Mouse (Mus musculus) MEL (cell line): ENCODE results near the gene Cdk15. TPM values are rescaled to one million over a fixed set of nuclear protein-coding genes. Genes with fewer than 3 reads are reported as not detected.

Experiments used
- DNase-seq: peaks from one replicate; pipeline ENCODE4 v3.0.0; 2011; ENCODE audit warnings: low read depth, low spot score
- H3K27ac ChIP-seq: 2 replicates; pipeline ENCODE4 v1.5.1; 2012; ENCODE audit warnings: low read depth, mild to moderate bottlenecking, control low read depth, low read length, moderate library complexity; ENCODE audit not compliant: control insufficient read depth
- H3K27me3 ChIP-seq, 2 experiments: fragments of 150-350 bp in 1 of 2; sonication (generic) in 1 of 2; 2 replicates each; pipeline ENCODE4 v1.6.1; 2012; ENCODE audit warnings: low read length in 2 of 2, mild to moderate bottlenecking in 2 of 2, improper control_type of control experiment in 1 of 2, moderate library complexity in 1 of 2; ENCODE audit not compliant: insufficient read depth in 2 of 2, control insufficient read depth in 1 of 2
- H3K36me3 ChIP-seq, 2 experiments: 2 replicates each; pipeline ENCODE4 v1.6.1; 2012 to 2014; ENCODE audit warnings: low read length in 2 of 2, improper control_type of control experiment in 1 of 2, inconsistent platforms in 1 of 2, mild to moderate bottlenecking in 1 of 2; ENCODE audit not compliant: insufficient read depth in 2 of 2, control insufficient read depth in 1 of 2
- H3K4me1 ChIP-seq, 2 experiments: fragments of 150-350 bp in 1 of 2; sonication (generic) in 1 of 2; 2 replicates each; pipeline ENCODE4 v1.6.1; 2012; ENCODE audit warnings: low read length in 2 of 2, improper control_type of control experiment in 1 of 2, mild to moderate bottlenecking in 1 of 2; ENCODE audit not compliant: insufficient read depth in 2 of 2, control insufficient read depth in 1 of 2
- H3K4me3 ChIP-seq, 2 experiments: fragments of 150-350 bp in 1 of 2; sonication (generic) in 1 of 2; 2 replicates each; pipeline ENCODE4 v1.5.1; 2012; ENCODE audit warnings: low read depth in 2 of 2, low read length in 2 of 2, mild to moderate bottlenecking in 2 of 2, moderate library complexity in 2 of 2, control low read depth in 1 of 2, improper control_type of control experiment in 1 of 2; ENCODE audit not compliant: control insufficient read depth in 1 of 2, insufficient read depth in 1 of 2
- H3K79me2 ChIP-seq: 2 replicates; pipeline ENCODE4 v1.6.1; 2012; ENCODE audit warnings: mild to moderate bottlenecking, low read length, moderate library complexity; ENCODE audit not compliant: control insufficient read depth, poor library complexity, insufficient read depth
- H3K9ac ChIP-seq: 2 replicates; pipeline ENCODE4 v1.6.1; 2012; ENCODE audit warnings: low read depth, mild to moderate bottlenecking, control low read depth, low read length, moderate library complexity; ENCODE audit not compliant: control insufficient read depth, poor library complexity, severe bottlenecking
- H3K9me3 ChIP-seq: fragments of 150-350 bp; sonication (generic); replicated peaks from 2 replicates; pipeline ENCODE4 v1.6.1; 2012; ENCODE audit warnings: mild to moderate bottlenecking, low read length, improper control_type of control experiment, moderate library complexity; ENCODE audit not compliant: insufficient read depth
- CHD1 ChIP-seq: IDR thresholded peaks from 2 replicates; pipeline ENCODE4 v1.6.1; 2012; ENCODE audit warnings: low read depth, mild to moderate bottlenecking, inconsistent platforms, low read length, improper control_type of control experiment
- CHD2 ChIP-seq: IDR thresholded peaks from 2 replicates; pipeline ENCODE4 v1.6.1; 2011; ENCODE audit warnings: low read length, improper control_type of control experiment
- CTCF ChIP-seq, 3 experiments: IDR thresholded peaks in 2 of 3; conservative IDR thresholded peaks in 1 of 3; 2 replicates each; pipeline ENCODE4 v1.5.1; 2011 to 2012; ENCODE audit warnings: low read length in 3 of 3, low read depth in 2 of 3, mild to moderate bottlenecking in 2 of 3, improper control_type of control experiment in 1 of 3, inconsistent platforms in 1 of 3, mixed read lengths in 1 of 3, moderate library complexity in 1 of 3; ENCODE audit not compliant: control insufficient read depth in 1 of 3, insufficient read depth in 1 of 3, poor library complexity in 1 of 3, severe bottlenecking in 1 of 3
- E2F4 ChIP-seq: IDR thresholded peaks from 2 replicates; pipeline ENCODE4 v1.6.1; 2011; ENCODE audit warnings: low read depth, low read length, improper control_type of control experiment, borderline replicate concordance
- ELF1 ChIP-seq: IDR thresholded peaks from 2 replicates; pipeline ENCODE4 v1.6.1; 2014; ENCODE audit warnings: low read depth, mild to moderate bottlenecking, inconsistent platforms, low read length, improper control_type of control experiment, moderate library complexity
- EP300 ChIP-seq, 2 experiments: IDR thresholded peaks; 2 replicates each; pipeline ENCODE4 v1.6.1; 2011; ENCODE audit warnings: improper control_type of control experiment in 2 of 2, low read length in 2 of 2, low read depth in 1 of 2, mild to moderate bottlenecking in 1 of 2
- ETS1 ChIP-seq: IDR thresholded peaks from 2 replicates; pipeline ENCODE4 v1.6.1; 2012; ENCODE audit warnings: low read depth, mild to moderate bottlenecking, inconsistent platforms, low read length, improper control_type of control experiment, moderate library complexity
- GABPA ChIP-seq: IDR thresholded peaks from 2 replicates; pipeline ENCODE4 v1.6.1; 2012; ENCODE audit warnings: low read depth, mild to moderate bottlenecking, inconsistent platforms, low read length, improper control_type of control experiment, moderate library complexity
- GATA1 ChIP-seq: IDR thresholded peaks from 2 replicates; pipeline ENCODE4 v1.6.1; 2011; ENCODE audit warnings: low read depth, low read length, improper control_type of control experiment
- JUND ChIP-seq: IDR thresholded peaks from 2 replicates; pipeline ENCODE4 v1.6.1; 2011; ENCODE audit warnings: low read depth, mild to moderate bottlenecking, improper control_type of control experiment, low read length
- MAFK ChIP-seq: IDR thresholded peaks from 2 replicates; pipeline ENCODE4 v1.6.1; 2011; ENCODE audit warnings: low read depth, mild to moderate bottlenecking, low read length, improper control_type of control experiment, borderline replicate concordance
- MAX ChIP-seq: IDR thresholded peaks from 2 replicates; pipeline ENCODE4 v1.6.1; 2011; ENCODE audit warnings: low read length, improper control_type of control experiment
- MAZ ChIP-seq: IDR thresholded peaks from 2 replicates; pipeline ENCODE4 v1.6.1; 2012; ENCODE audit warnings: low read depth, mild to moderate bottlenecking, inconsistent platforms, low read length, improper control_type of control experiment
- MXI1 ChIP-seq: IDR thresholded peaks from 2 replicates; pipeline ENCODE4 v1.6.1; 2011; ENCODE audit warnings: mild to moderate bottlenecking, low read depth, low read length, improper control_type of control experiment
- MYB ChIP-seq: IDR thresholded peaks from 2 replicates; pipeline ENCODE4 v1.6.1; 2011; ENCODE audit warnings: mild to moderate bottlenecking, low read depth, low read length, improper control_type of control experiment
- NELFE ChIP-seq: IDR thresholded peaks from 2 replicates; pipeline ENCODE4 v1.6.1; 2011; ENCODE audit warnings: low read depth, low read length, improper control_type of control experiment
- NRF1 ChIP-seq: IDR thresholded peaks from 2 replicates; pipeline ENCODE4 v1.6.1; 2014; ENCODE audit warnings: low read depth, mild to moderate bottlenecking, inconsistent platforms, low read length, improper control_type of control experiment, moderate library complexity; ENCODE audit not compliant: poor library complexity, insufficient read depth, severe bottlenecking
- POLR2A ChIP-seq, 2 experiments: IDR thresholded peaks; 2 replicates each; pipeline ENCODE4 v1.6.1; 2011 to 2012; ENCODE audit warnings: low read length in 2 of 2, mild to moderate bottlenecking in 2 of 2, control low read depth in 1 of 2, improper control_type of control experiment in 1 of 2, low read depth in 1 of 2, moderate library complexity in 1 of 2; ENCODE audit not compliant: control insufficient read depth in 1 of 2, insufficient read depth in 1 of 2, poor library complexity in 1 of 2
- POLR2AphosphoS2 ChIP-seq: IDR thresholded peaks from 2 replicates; pipeline ENCODE4 v1.6.1; 2011; ENCODE audit warnings: low read length, improper control_type of control experiment
- POLR2AphosphoS5 ChIP-seq: IDR thresholded peaks from 2 replicates; pipeline ENCODE4 v1.6.1; 2012; ENCODE audit warnings: low read depth, borderline replicate concordance, mild to moderate bottlenecking, inconsistent platforms, low read length, moderate library complexity, mixed read lengths
- RAD21 ChIP-seq: IDR thresholded peaks from 2 replicates; pipeline ENCODE4 v1.6.1; 2011; ENCODE audit warnings: mild to moderate bottlenecking, low read depth, low read length, improper control_type of control experiment
- SIN3A ChIP-seq: IDR thresholded peaks from 2 replicates; pipeline ENCODE4 v1.6.1; 2012; ENCODE audit warnings: low read length, improper control_type of control experiment, inconsistent platforms
- SMC3 ChIP-seq: IDR thresholded peaks from 2 replicates; pipeline ENCODE4 v1.6.1; 2011; ENCODE audit warnings: low read depth, low read length, improper control_type of control experiment
- TAL1 ChIP-seq: IDR thresholded peaks from 2 replicates; pipeline ENCODE4 v1.6.1; 2012; ENCODE audit warnings: mild to moderate bottlenecking, inconsistent platforms, low read length, moderate library complexity, mixed read lengths
- TBP ChIP-seq: IDR thresholded peaks from 2 replicates; pipeline ENCODE4 v1.8.0; 2011; ENCODE audit warnings: low read depth, low read length, improper control_type of control experiment
- TCF12 ChIP-seq: IDR thresholded peaks from 2 replicates; pipeline ENCODE4 v1.6.1; 2014; ENCODE audit warnings: low read depth, mild to moderate bottlenecking, inconsistent platforms, low read length, improper control_type of control experiment, moderate library complexity
- UBTF ChIP-seq: IDR thresholded peaks from 2 replicates; pipeline ENCODE4 v1.6.1; 2012; ENCODE audit warnings: low read depth, mild to moderate bottlenecking, inconsistent platforms, low read length, improper control_type of control experiment, moderate library complexity, borderline replicate concordance; ENCODE audit not compliant: insufficient read depth
- USF1 ChIP-seq: IDR thresholded peaks from 2 replicates; pipeline ENCODE4 v1.6.1; 2014; ENCODE audit warnings: low read depth, mild to moderate bottlenecking, inconsistent platforms, low read length, improper control_type of control experiment, moderate library complexity
- ZC3H11A ChIP-seq: IDR thresholded peaks from 2 replicates; pipeline ENCODE4 v1.6.1; 2012; ENCODE audit warnings: low read depth, mild to moderate bottlenecking, inconsistent platforms, low read length, improper control_type of control experiment
- ZMIZ1 ChIP-seq: IDR thresholded peaks from 2 replicates; pipeline ENCODE4 v1.6.1; 2012; ENCODE audit warnings: low read depth, mild to moderate bottlenecking, inconsistent platforms, low read length, improper control_type of control experiment, moderate library complexity
- ZNF384 ChIP-seq: IDR thresholded peaks from 2 replicates; pipeline ENCODE4 v1.6.1; 2012; ENCODE audit warnings: low read depth, mild to moderate bottlenecking, inconsistent platforms, low read length, improper control_type of control experiment
- polyA plus RNA-seq, 2 experiments: library from polyadenylated mRNA; stranded (reverse) in 1 of 2; unstranded in 1 of 2; fragments of >175 nt in 1 of 2; fragments of >200 nt in 1 of 2; gene quantifications; 2 replicates each; pipeline versions ENCODE4 v1.2.1 to v1.2.4; 2012; ENCODE audit warnings: low replicate concordance in 2 of 2, low read depth in 1 of 2; ENCODE audit not compliant: insufficient read length in 2 of 2, insufficient read depth in 1 of 2, missing spikeins in 1 of 2
- total RNA-seq: library from RNA; depleted of rRNA; stranded (reverse); fragments of 300-350 nt; gene quantifications from 2 replicates; pipeline ENCODE4 v1.2.3, GENCODE M21; 2012

Cdk15 gene
- total and polyA plus RNA-seq, 3 experiments, result not detected

DNA sequence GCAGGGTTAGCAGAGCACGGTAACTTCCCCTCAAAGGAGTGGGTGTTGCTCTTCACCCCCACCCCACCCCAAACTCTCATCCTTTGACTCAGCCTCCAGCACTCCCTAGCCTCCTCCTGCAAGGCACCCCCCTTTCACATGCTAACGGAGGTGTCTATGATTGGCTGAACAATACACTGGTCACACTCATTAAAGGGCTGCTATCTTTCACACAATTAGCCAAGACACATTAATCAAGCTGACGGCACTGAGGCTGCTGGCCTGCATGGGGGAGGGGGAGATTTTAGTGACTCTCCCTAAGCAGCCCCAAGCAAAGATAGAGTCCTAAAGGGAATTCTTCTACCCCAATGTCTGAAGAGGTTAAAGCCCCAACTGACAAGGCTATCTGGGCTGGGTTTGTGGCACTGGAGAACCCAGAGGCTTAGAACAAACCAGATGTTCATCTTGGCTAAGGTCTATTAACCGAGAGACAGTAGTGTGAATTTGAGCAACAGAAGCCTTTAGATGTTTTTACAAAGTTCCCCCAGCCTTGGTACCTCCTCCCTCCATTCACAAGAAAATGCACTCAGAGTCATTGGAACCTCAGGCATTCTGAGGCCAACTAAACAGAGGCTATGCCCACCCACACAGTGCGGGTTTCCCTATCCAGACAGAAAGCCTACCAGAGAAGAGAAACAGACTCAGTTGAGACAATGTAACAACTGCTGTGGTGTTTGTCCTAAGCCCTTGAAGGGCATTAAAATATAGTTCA, 58.5 kb downstream of the Cdk15 start:
- Histone ChIP-seq H3K27me3 (peaks cover 12 to 20% of the 10 kb centered on the region in 2 experiments), H3K9ac (no peak overlapping the region), H3K36me3 (peaks cover 0 to 5% of the 10 kb centered on the region in 2 experiments; a peak in 2 of 4 replicates), H3K79me2 (no peaks in the 10 kb centered on the region), H3K4me3 (no peak overlapping the region), H3K9me3 (no peaks in the 10 kb centered on the region), H3K4me1 (peaks cover 0 to 14% of the 10 kb centered on the region in 2 experiments; a peak in 2 of 4 replicates), H3K27ac (no peak overlapping the region)
- TF ChIP-seq POLR2A (IDR thresholded peaks at IDR 0.05; ENCODE audit: control insufficient read depth in 1 of 2, insufficient read depth in 1 of 2, low read depth in 1 of 2, low read length in 2 of 2, poor library complexity in 1 of 2) (no peak), GATA1 (no peak), USF1 (no peak), MAX (no peak), TAL1 (no peak), CHD2 (no peak), GABPA (no peak), TBP (no peak), POLR2AphosphoS2 (no peak), ZC3H11A (no peak), MAZ (no peak; the same call in 1 of the 2 replicates)
- peak; percentile 40 for DNase-seq

DNA sequence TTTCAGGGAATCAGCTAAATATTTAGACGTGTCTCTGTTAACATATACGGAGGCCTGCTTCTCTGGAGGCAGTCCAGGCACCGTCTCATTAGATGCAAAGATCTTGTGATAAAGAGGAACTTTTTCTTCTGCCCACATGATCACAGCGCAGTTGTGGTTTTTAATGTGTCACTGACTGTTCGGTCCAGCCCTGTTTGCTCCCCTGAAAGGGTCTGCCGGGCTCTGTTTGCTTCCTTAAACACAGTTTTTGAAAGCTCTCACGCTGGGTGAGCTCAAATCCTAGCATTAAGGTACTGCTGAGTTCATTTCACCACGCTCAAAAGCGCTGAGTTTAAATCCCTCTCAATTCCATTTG, 59.3 kb downstream of the Cdk15 start:
- Histone ChIP-seq H3K36me3 (peaks cover 0 to 5% of the 10 kb centered on the region in 2 experiments; a peak in 2 of 4 replicates), H3K27me3 (peaks cover 10 to 14% of the 10 kb centered on the region in 2 experiments), H3K4me3 (peak overlapping the region; percentile 2 to 23; a peak in 2 of 4 replicates), H3K27ac (no peak overlapping the region), H3K4me1 (peaks cover 0 to 14% of the 10 kb centered on the region in 2 experiments; a peak in 2 of 4 replicates), H3K79me2 (no peaks in the 10 kb centered on the region), H3K9me3 (no peaks in the 10 kb centered on the region), H3K9ac (no peak overlapping the region)
- peak; percentile 65 for DNase-seq
- TF ChIP-seq ZNF384, result peak; percentile 43
- no peak for TF ChIP-seq MAFK
- TF ChIP-seq UBTF, result no peak
- no peak for TF ChIP-seq CHD1
- no peak for TF ChIP-seq SIN3A
- TF ChIP-seq TCF12, result 0 out of 2 replicates have a peak, but pooled peaks have one; percentile 31
- no peak for TF ChIP-seq POLR2AphosphoS5
- TF ChIP-seq CTCF (IDR thresholded peaks at IDR 0.05 in 2 of 3, conservative IDR thresholded peaks at IDR 0.05 in 1 of 3; ENCODE audit: control insufficient read depth in 1 of 3, insufficient read depth in 1 of 3, low read depth in 2 of 3, low read length in 3 of 3, poor library complexity in 1 of 3, severe bottlenecking in 1 of 3), result no peak
- no peak for TF ChIP-seq JUND
- TF ChIP-seq MYB, result no peak
- TF ChIP-seq GABPA, result no peak
- TF ChIP-seq MXI1, result no peak
- no peak; the same call in 1 of the 2 replicates for TF ChIP-seq RAD21
- TF ChIP-seq ZMIZ1, result no peak
- no peak for TF ChIP-seq EP300 (IDR thresholded peaks at IDR 0.05; ENCODE audit: low read depth in 1 of 2, low read length in 2 of 2)
- TF ChIP-seq E2F4, result no peak
- TF ChIP-seq ELF1, result no peak
- peak; percentile 75 for TF ChIP-seq USF1
- no peak for TF ChIP-seq POLR2AphosphoS2
- no peak for TF ChIP-seq MAZ
- TF ChIP-seq ETS1, result peak; percentile 21; the same call in 1 of the 2 replicates
- TF ChIP-seq GATA1, result peak; percentile 38; the same call in 1 of the 2 replicates
- TF ChIP-seq MAX, result no peak
- no peak for TF ChIP-seq NRF1
- TF ChIP-seq SMC3, result 0 out of 2 replicates have a peak, but pooled peaks have one; percentile 13
- TF ChIP-seq NELFE, result no peak
